Mouse (Mus musculus) small intestine, adult 2 months (tissue): ENCODE data around the gene Sptbn2. TPM values are rescaled to one million over a fixed set of nuclear protein-coding genes. Genes with fewer than 3 reads are reported as not detected.

Source experiments
- H3K27ac ChIP-seq: fragments of 200-500 bp; 2 replicates; pipeline ENCODE4 v1.5.1; 2012; ENCODE audit warnings: low read depth, low read length, control low read depth, inconsistent platforms; ENCODE audit not compliant: insufficient read depth
- H3K27me3 ChIP-seq: fragments of 200-500 bp; 2 replicates; pipeline ENCODE4 v1.6.1; 2012; ENCODE audit warnings: mild to moderate bottlenecking, moderate library complexity, low read length, inconsistent platforms; ENCODE audit not compliant: control insufficient read depth, insufficient read depth
- H3K36me3 ChIP-seq: fragments of 200-500 bp; 2 replicates; pipeline ENCODE4 v1.6.1; 2012; ENCODE audit warnings: mild to moderate bottlenecking, low read length, control low read depth, inconsistent platforms; ENCODE audit not compliant: control insufficient read depth, insufficient read depth
- H3K4me1 ChIP-seq: fragments of 200-500 bp; 2 replicates; pipeline ENCODE4 v1.6.1; 2012; ENCODE audit warnings: low read length, inconsistent platforms, mixed read lengths; ENCODE audit not compliant: control insufficient read depth, insufficient read depth, insufficient read length
- H3K4me3 ChIP-seq: fragments of 200-500 bp; 2 replicates; pipeline ENCODE4 v1.5.1; 2012; ENCODE audit warnings: low read depth, mild to moderate bottlenecking, control low read depth, inconsistent platforms, low read length, moderate library complexity
- CTCF ChIP-seq: fragments of 200-500 bp; IDR thresholded peaks from 2 replicates; pipeline ENCODE4 v1.5.1; 2012; ENCODE audit warnings: low read depth, mild to moderate bottlenecking, control low read depth, inconsistent platforms, low read length, moderate library complexity, mixed read lengths; ENCODE audit not compliant: insufficient replicate concordance, insufficient read length; ENCODE audit errors: extremely low read depth
- POLR2A ChIP-seq: fragments of 200-500 bp; IDR thresholded peaks from 2 replicates; pipeline ENCODE4 v1.6.1; 2012; ENCODE audit warnings: low read depth, mild to moderate bottlenecking, control low read depth, inconsistent platforms, low read length, moderate library complexity
- WGBS: fragments of 180-500 bp; shearing (Covaris S2); methylation state at CpG from one replicate; pipeline ENCODE4 v1.1.7; 2018; 5-methylcytosine and 5-hydroxymethylcytosine counted together
- polyA plus RNA-seq: library from polyadenylated mRNA; depleted of rRNA; stranded (reverse); fragments of >200 nt; gene quantifications from 2 replicates; pipeline ENCODE4 v1.2.3, GENCODE M21; 2012; rRNA removed

The Sptbn2 gene
- polyA plus RNA-seq, 1 experiment: 0.19 TPM

DNA sequence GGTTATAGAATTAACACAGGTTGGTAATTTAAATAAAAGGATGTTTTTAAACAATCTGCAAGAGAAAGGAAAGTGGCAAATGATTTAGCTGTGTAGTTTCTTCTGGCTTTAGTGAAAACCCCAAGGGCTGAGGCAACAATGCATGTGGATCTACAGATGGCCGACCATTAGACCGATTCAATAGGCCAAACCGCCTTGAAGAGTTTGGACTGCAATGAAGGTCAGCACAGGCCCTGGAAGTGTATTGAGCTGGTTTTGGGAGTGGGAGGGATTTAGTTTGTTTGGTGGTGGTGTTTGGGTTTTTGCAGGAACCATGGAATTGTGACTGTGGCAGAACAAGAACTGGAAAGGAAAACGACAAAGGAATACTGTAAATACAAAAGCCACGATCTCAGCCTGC lies 88.1 kb downstream of the Sptbn2 start:
- no peak for TF ChIP-seq CTCF
- no peak for TF ChIP-seq POLR2A
- no peaks in the 10 kb centered on the region for H3K27me3 ChIP-seq
- peaks cover 52% of the 10 kb centered on the region for H3K36me3 ChIP-seq
- no peaks in the 10 kb centered on the region for H3K4me1 ChIP-seq
- 88% methylated on average over 5 of the region's 5 CpGs for WGBS
- no peak overlapping the region for H3K27ac ChIP-seq
- H3K4me3 ChIP-seq: no peak overlapping the region

Other genes with a start within 250 kb of the Sptbn2 start
- gene Syt12, start 233.7 kb upstream of the Sptbn2 start, polyA plus RNA-seq: 9.3 and 41.8 TPM in 2 replicates
- 84.7 and 128 TPM in 2 replicates for gene 2010003K11Rik, start 212.6 kb upstream of the Sptbn2 start, polyA plus RNA-seq
- gene Pcx, start 200.7 kb upstream of the Sptbn2 start, polyA plus RNA-seq: 31.3 and 44.9 TPM in 2 replicates
- gene Lrfn4, start 95.5 kb upstream of the Sptbn2 start, polyA plus RNA-seq: 9.8 and 12.0 TPM in 2 replicates
- gene Rce1, start 85.5 kb upstream of the Sptbn2 start, polyA plus RNA-seq: 55.1 and 97.5 TPM in 2 replicates
- 2.1 TPM in 1 of 2 replicates, not detected in the other for gene Gm960, start 12.5 kb upstream of the Sptbn2 start, polyA plus RNA-seq
- 2.3 and 4.4 TPM in 2 replicates for gene Rbm4b, start 45.3 kb downstream of the Sptbn2 start, polyA plus RNA-seq
- 27.1 and 33.5 TPM in 2 replicates for gene Rbm4, start 82.7 kb downstream of the Sptbn2 start, polyA plus RNA-seq
- gene Gm21992, start 100.4 kb downstream of the Sptbn2 start, polyA plus RNA-seq: 10.0 and 19.1 TPM in 2 replicates
- 38.2 and 65.3 TPM in 2 replicates for gene Rbm14, start 100.5 kb downstream of the Sptbn2 start, polyA plus RNA-seq
- 24.8 and 41.9 TPM in 2 replicates for gene Ccs, start 128.2 kb downstream of the Sptbn2 start, polyA plus RNA-seq
- 0.09 and 0.11 TPM in 2 replicates for gene Ccdc87, start 128.2 kb downstream of the Sptbn2 start, polyA plus RNA-seq
- gene Ctsf, start 144.0 kb downstream of the Sptbn2 start, polyA plus RNA-seq: 18.4 and 28.4 TPM in 2 replicates
- gene Actn3, start 166.7 kb downstream of the Sptbn2 start, polyA plus RNA-seq: 0.32 and 0.58 TPM in 2 replicates
- gene Zdhhc24, start 167.5 kb downstream of the Sptbn2 start, polyA plus RNA-seq: 13.4 and 22.3 TPM in 2 replicates
- 1.1 and 1.7 TPM in 2 replicates for gene Bbs1, start 195.5 kb downstream of the Sptbn2 start, polyA plus RNA-seq
- 66.9 and 132 TPM in 2 replicates for gene Dpp3, start 217.1 kb downstream of the Sptbn2 start, polyA plus RNA-seq
- 1.4 and 1.6 TPM in 2 replicates for gene Peli3, start 232.0 kb downstream of the Sptbn2 start, polyA plus RNA-seq